Mouse (Mus musculus) heart, adult 2 months (tissue): ENCODE measurements around the gene Stk11. TPM values are rescaled to one million over a fixed set of nuclear protein-coding genes. Genes with fewer than 3 reads are reported as not detected.

Source experiments
- DNase-seq, 2 experiments: peaks; one replicate each; pipeline ENCODE4 v3.0.0; 2021
- H3K27ac ChIP-seq: fragments of 200-600 bp; 2 replicates; pipeline ENCODE4 v1.8.1; 2022
- H3K27me3 ChIP-seq: fragments of 200-500 bp; 2 replicates; pipeline ENCODE4 v1.6.1; 2012; ENCODE audit warnings: mild to moderate bottlenecking, low read length, inconsistent platforms, mixed read lengths; ENCODE audit not compliant: control insufficient read depth, insufficient read depth
- H3K36me3 ChIP-seq: fragments of 200-500 bp; 2 replicates; pipeline ENCODE4 v1.6.1; 2012; ENCODE audit warnings: low read length, inconsistent platforms; ENCODE audit not compliant: control insufficient read depth, insufficient read depth
- H3K4me1 ChIP-seq: fragments of 200-500 bp; 2 replicates; pipeline ENCODE4 v1.6.1; 2011; ENCODE audit warnings: low read length; ENCODE audit not compliant: control insufficient read depth, insufficient read depth
- H3K4me3 ChIP-seq: fragments of 200-600 bp; 2 replicates; pipeline ENCODE4 v1.8.1; 2022
- H3K79me2 ChIP-seq: fragments of 200-500 bp; replicated peaks from 2 replicates; pipeline ENCODE4 v1.6.1; 2012; ENCODE audit warnings: mild to moderate bottlenecking, inconsistent platforms, low read length, moderate library complexity, mixed read lengths; ENCODE audit not compliant: control insufficient read depth, insufficient read depth
- H3K9ac ChIP-seq: fragments of 200-500 bp; 2 replicates; pipeline ENCODE4 v1.6.1; 2012; ENCODE audit warnings: low read depth, mild to moderate bottlenecking, control low read depth, inconsistent platforms, low read length, mixed read lengths
- CTCF ChIP-seq: fragments of 200-600 bp; IDR thresholded peaks from 2 replicates; pipeline ENCODE4 v1.8.1; 2022; ENCODE audit warnings: antibody characterized with exemption, mild to moderate bottlenecking, moderate library complexity
- EP300 ChIP-seq: fragments of 200-500 bp; IDR thresholded peaks from 2 replicates; pipeline ENCODE4 v1.6.1; 2011; ENCODE audit warnings: low read depth, low read length, control low read depth; ENCODE audit not compliant: insufficient read depth
- POLR2A ChIP-seq: fragments of 200-500 bp; IDR thresholded peaks from 2 replicates; pipeline ENCODE4 v1.6.1; 2011; ENCODE audit warnings: mild to moderate bottlenecking, low read depth, low read length, control low read depth; ENCODE audit not compliant: insufficient read depth
- WGBS: fragments of 180-500 bp; shearing (Covaris S2); methylation state at CpG from one replicate; pipeline ENCODE4 v1.1.7; 2018; 5-methylcytosine and 5-hydroxymethylcytosine counted together
- intact Hi-C: fragments of 180-260 bp; cut with DNase I; formaldehyde crosslinking; loops from one replicate; pipeline ENCODE4 v1.15.1; 2025
- polyA plus RNA-seq: library from polyadenylated mRNA; depleted of rRNA; stranded (reverse); fragments of >200 nt; gene quantifications from 2 replicates; pipeline ENCODE4 v1.2.3, GENCODE M21; 2012
- total RNA-seq, 2 experiments: library from RNA; stranded (reverse); gene quantifications; 2 replicates each; pipeline ENCODE4 v1.2.3; 2021

Gene Stk11
- total and polyA plus RNA-seq, 3 experiments = 127 to 161 (median 140) TPM

- no peaks in the 10 kb centered on the region for H3K36me3 ChIP-seq
- peak overlapping the region; percentile 95 for H3K27ac ChIP-seq
- H3K27me3 ChIP-seq = no peaks in the 10 kb centered on the region; the same call in 1 of the 2 replicates
- peaks cover 8% of the 10 kb centered on the region for H3K4me1 ChIP-seq
- peaks cover 4% of the 10 kb centered on the region for H3K79me2 ChIP-seq
- intact Hi-C loops = loop anchor here (1.0 to 5.0 kb wide), 4 partner anchors 24 to 214 kb away; partner anchors contain the start of genes Arid3a, Tmem259 and Wdr18
- under 1% methylated on average over 29 of the region's 29 CpGs for WGBS
- peak overlapping the region; percentile 47 for H3K4me3 ChIP-seq
- DNase-seq = peak; percentile 95 to 98
- TF ChIP-seq CTCF (peak; percentile 79), POLR2A (peak; percentile 83), EP300 (peak; percentile 81; the same call in 1 of the 2 replicates)
- H3K9ac ChIP-seq = peak overlapping the region; percentile 76
These were observed 25.6 kb downstream of the Stk11 start for GRCm38 (mm10) chr10:80141243-80141642.

GRCm38 (mm10) chr10:80141786-80142529 lies 26.4 kb downstream of the Stk11 start:
- intact Hi-C loops = loop anchor here (1.0 to 5.0 kb wide), 4 partner anchors 25 to 215 kb away; partner anchors contain the start of genes Arid3a, Tmem259 and Wdr18
- Histone ChIP-seq H3K9ac (peak overlapping the region; percentile 99), H3K4me1 (peaks cover 14% of the 10 kb centered on the region), H3K27me3 (no peaks in the 10 kb centered on the region; the same call in 1 of the 2 replicates), H3K79me2 (peaks cover 4% of the 10 kb centered on the region), H3K4me3 (peak overlapping the region; percentile 84), H3K36me3 (no peaks in the 10 kb centered on the region), H3K27ac (peak overlapping the region; percentile 95)
- peak; percentile 92 to 96 for DNase-seq
- TF ChIP-seq CTCF = no peak
- TF ChIP-seq EP300 = peak; percentile 79
- peak; percentile 98 for TF ChIP-seq POLR2A
- under 1% methylated on average over 43 of the region's 43 CpGs for WGBS

- intact Hi-C loops = loop anchor here (5.0 kb wide), 1 partner anchor 215 kb away; the partner anchor contains the start of gene Arid3a
These were observed 26.9 kb downstream of the Stk11 start for GRCm38 (mm10) chr10:80142530-80142925.

GRCm38 (mm10) chr10:80143664-80144063 lies 28.1 kb downstream of the Stk11 start:
- Histone ChIP-seq H3K36me3 (no peaks in the 10 kb centered on the region), H3K9ac (no peak overlapping the region), H3K4me3 (peak overlapping the region; percentile 2; the same call in 1 of the 2 replicates), H3K27ac (no peak overlapping the region), H3K27me3 (no peaks in the 10 kb centered on the region; the same call in 1 of the 2 replicates), H3K79me2 (peaks cover 4% of the 10 kb centered on the region), H3K4me1 (peaks cover 18% of the 10 kb centered on the region)
- DNase-seq = no peak
- no peak for TF ChIP-seq CTCF
- TF ChIP-seq POLR2A = 0 out of 2 replicates have a peak, but pooled peaks have one; percentile 16
- 66% methylated on average over 7 of the region's 7 CpGs for WGBS
- intact Hi-C loops = loop anchor here (5.0 kb wide), 1 partner anchor 216 kb away; the partner anchor contains the start of gene Arid3a

More at GRCm38 (mm10) chr10:80142530-80142925, 26.9 kb downstream of the Stk11 start:
- no peak; the same call in 1 of the 2 replicates for TF ChIP-seq POLR2A
- no peak for TF ChIP-seq CTCF
- no peak for TF ChIP-seq EP300
- Histone ChIP-seq H3K27me3 (no peaks in the 10 kb centered on the region; the same call in 1 of the 2 replicates), H3K79me2 (peaks cover 4% of the 10 kb centered on the region), H3K4me3 (peak overlapping the region; percentile 84), H3K36me3 (no peaks in the 10 kb centered on the region), H3K4me1 (peaks cover 19% of the 10 kb centered on the region), H3K27ac (peak overlapping the region; percentile 95), H3K9ac (peak overlapping the region; percentile 99)
- no peak for DNase-seq
- 0% methylated on average over 15 of the region's 15 CpGs for WGBS

GRCm38 (mm10) chr10:80144159-80144558 lies 28.6 kb downstream of the Stk11 start:
- Histone ChIP-seq H3K27ac (no peak overlapping the region), H3K79me2 (peaks cover 4% of the 10 kb centered on the region), H3K9ac (no peak overlapping the region), H3K36me3 (no peaks in the 10 kb centered on the region), H3K27me3 (no peaks in the 10 kb centered on the region; the same call in 1 of the 2 replicates), H3K4me3 (no peak overlapping the region), H3K4me1 (peaks cover 18% of the 10 kb centered on the region)
- 73% methylated on average over 12 of the region's 12 CpGs for WGBS
- intact Hi-C loops = loop anchor here (5.0 kb wide), 1 partner anchor 217 kb away; the partner anchor contains the start of gene Arid3a
- TF ChIP-seq CTCF = no peak
- TF ChIP-seq POLR2A = no peak
- no peak for TF ChIP-seq EP300
- DNase-seq = no peak
